Mouse (Mus musculus) lung, postnatal 0 days (tissue): Measurements from ENCODE around the gene Fam178b. TPM values are rescaled to one million over a fixed set of nuclear protein-coding genes. Genes with fewer than 3 reads are reported as not detected.

Experiments used
- ATAC-seq: fragments of 200-750 bp; cut with Nextera tagmentation; 2 replicates; pipeline ENCODE4 v1.8.0; 2017; ENCODE audit warnings: moderate library complexity
- DNase-seq: peaks from one replicate; pipeline ENCODE4 v3.0.0-alpha.2; 2016; ENCODE audit warnings: low spot score
- H3K27ac ChIP-seq: fragments of 300-500 bp; sonication (generic); 2 replicates; pipeline ENCODE4 v1.5.1; 2014; ENCODE audit warnings: antibody characterized with exemption, mild to moderate bottlenecking, low read length, mixed read lengths
- H3K27me3 ChIP-seq: fragments of 300-500 bp; sonication (generic); replicated peaks from 2 replicates; pipeline ENCODE4 v1.6.1; 2014; ENCODE audit warnings: low read length, mixed read lengths; ENCODE audit not compliant: insufficient read depth
- H3K36me3 ChIP-seq: fragments of 300-500 bp; sonication (generic); 2 replicates; pipeline ENCODE4 v1.6.1; 2014; ENCODE audit warnings: low read length, mixed read lengths; ENCODE audit not compliant: insufficient read depth
- H3K4me1 ChIP-seq: fragments of 300-500 bp; sonication (generic); 2 replicates; pipeline ENCODE4 v1.6.1; 2014; ENCODE audit warnings: antibody characterized with exemption, low read depth, low read length, mixed read lengths; ENCODE audit not compliant: insufficient read depth
- H3K4me2 ChIP-seq: fragments of 300-500 bp; sonication (generic); replicated peaks from 2 replicates; pipeline ENCODE4 v1.6.1; 2014; ENCODE audit warnings: low read depth, mild to moderate bottlenecking, low read length, moderate library complexity, mixed read lengths
- H3K4me3 ChIP-seq: fragments of 300-500 bp; sonication (generic); 2 replicates; pipeline ENCODE4 v1.5.1; 2014; ENCODE audit warnings: low read depth, low read length
- H3K9ac ChIP-seq: fragments of 300-500 bp; sonication (generic); replicated peaks from 2 replicates; pipeline ENCODE4 v1.6.1; 2014; ENCODE audit warnings: low read depth, mild to moderate bottlenecking
- H3K9me3 ChIP-seq: fragments of 300-500 bp; sonication (generic); 2 replicates; pipeline ENCODE4 v1.6.1; 2016; ENCODE audit warnings: low read length, mixed read lengths
- CTCF ChIP-seq: IDR thresholded peaks from 2 replicates; pipeline ENCODE4 v1.5.1; 2016; ENCODE audit warnings: antibody characterized with exemption, mild to moderate bottlenecking
- EP300 ChIP-seq: IDR thresholded peaks from 2 replicates; pipeline ENCODE4 v1.6.1; 2016; ENCODE audit warnings: antibody characterized with exemption, mild to moderate bottlenecking, control low read depth
- WGBS: fragments of 180-500 bp; shearing (Covaris S2); extraction: QIAGEN DNeasy Blood & Tissue Kit; methylation state at CpG from one replicate; pipeline ENCODE4 v1.1.7; 2014; 5-methylcytosine and 5-hydroxymethylcytosine counted together
- polyA plus RNA-seq: library from polyadenylated mRNA; unstranded; fragments of >200 nt; fragmentation: Nextera tagmentation; extraction: Ambion mirVana; gene quantifications from 2 replicates; pipeline ENCODE4 v1.2.1, GENCODE M21; 2015

Fam178b gene
- polyA plus RNA-seq, 1 experiment from 2014 or later = 5.1 TPM

- no peak overlapping the region for H3K4me2 ChIP-seq
- WGBS = 47% methylated on average over 6 of the region's 6 CpGs
- TF ChIP-seq CTCF (no peak), EP300 (peak; percentile 72)
- no peak overlapping the region for H3K4me3 ChIP-seq
- no peak for ATAC-seq
- no peak for DNase-seq
- no peak overlapping the region for H3K9ac ChIP-seq
- no peaks in the 10 kb centered on the region for H3K27me3 ChIP-seq
- peaks cover 8% of the 10 kb centered on the region for H3K4me1 ChIP-seq
- no peaks in the 10 kb centered on the region for H3K36me3 ChIP-seq
- no peaks in the 10 kb centered on the region for H3K9me3 ChIP-seq
- no peak overlapping the region for H3K27ac ChIP-seq
Measured at GRCm38 (mm10) chr1:36560903-36561302, 122.1 kb downstream of the Fam178b start.

GRCm38 (mm10) chr1:36559888-36560287 lies 123.1 kb downstream of the Fam178b start:
- H3K27me3 ChIP-seq = no peaks in the 10 kb centered on the region
- H3K27ac ChIP-seq = no peak overlapping the region
- no peaks in the 10 kb centered on the region for H3K9me3 ChIP-seq
- peaks cover 19% of the 10 kb centered on the region for H3K4me1 ChIP-seq
- H3K4me3 ChIP-seq = no peak overlapping the region
- no peak for TF ChIP-seq EP300
- TF ChIP-seq CTCF = no peak
- H3K4me2 ChIP-seq = no peak overlapping the region
- no peak for DNase-seq
- no peak overlapping the region for H3K9ac ChIP-seq
- ATAC-seq = no peak
- H3K36me3 ChIP-seq = no peaks in the 10 kb centered on the region
- WGBS = 68% methylated on average over 5 of the region's 5 CpGs

DNA sequence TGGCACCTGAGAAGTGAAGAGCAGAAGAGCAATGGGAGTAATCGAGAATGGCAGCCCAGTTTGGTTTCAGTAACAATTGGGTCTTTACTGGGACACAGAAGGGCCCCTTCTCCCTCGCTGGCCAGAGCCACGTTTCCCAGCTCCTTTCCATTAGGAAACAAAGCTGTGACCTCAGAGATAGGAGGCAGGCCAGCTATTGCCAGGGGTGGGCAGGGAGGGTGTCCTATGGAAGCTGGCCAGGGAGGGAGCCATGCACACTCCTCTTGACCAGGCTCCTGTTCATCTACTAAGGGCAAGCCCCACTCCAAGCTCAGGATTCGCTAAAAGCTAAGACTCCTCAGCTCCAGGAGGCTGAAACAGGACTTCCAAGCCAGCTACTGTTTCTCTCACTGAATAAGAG lies 123.7 kb downstream of the Fam178b start:
- H3K9me3 ChIP-seq = no peaks in the 10 kb centered on the region
- peak overlapping the region; percentile 99 for H3K27ac ChIP-seq
- DNase-seq (peak; percentile 57), ATAC-seq (no peak)
- no peak for TF ChIP-seq EP300
- TF ChIP-seq CTCF = peak; percentile 24; the same call in 1 of the 2 replicates
- H3K4me3 ChIP-seq = no peak overlapping the region; the same call in 1 of the 2 replicates
- H3K4me2 ChIP-seq = peak overlapping the region; percentile 84
- no peaks in the 10 kb centered on the region for H3K27me3 ChIP-seq
- no peak overlapping the region for H3K9ac ChIP-seq
- H3K36me3 ChIP-seq = no peaks in the 10 kb centered on the region
- 13% methylated on average over 4 of the region's 4 CpGs for WGBS
- peaks cover 24% of the 10 kb centered on the region for H3K4me1 ChIP-seq

DNA sequence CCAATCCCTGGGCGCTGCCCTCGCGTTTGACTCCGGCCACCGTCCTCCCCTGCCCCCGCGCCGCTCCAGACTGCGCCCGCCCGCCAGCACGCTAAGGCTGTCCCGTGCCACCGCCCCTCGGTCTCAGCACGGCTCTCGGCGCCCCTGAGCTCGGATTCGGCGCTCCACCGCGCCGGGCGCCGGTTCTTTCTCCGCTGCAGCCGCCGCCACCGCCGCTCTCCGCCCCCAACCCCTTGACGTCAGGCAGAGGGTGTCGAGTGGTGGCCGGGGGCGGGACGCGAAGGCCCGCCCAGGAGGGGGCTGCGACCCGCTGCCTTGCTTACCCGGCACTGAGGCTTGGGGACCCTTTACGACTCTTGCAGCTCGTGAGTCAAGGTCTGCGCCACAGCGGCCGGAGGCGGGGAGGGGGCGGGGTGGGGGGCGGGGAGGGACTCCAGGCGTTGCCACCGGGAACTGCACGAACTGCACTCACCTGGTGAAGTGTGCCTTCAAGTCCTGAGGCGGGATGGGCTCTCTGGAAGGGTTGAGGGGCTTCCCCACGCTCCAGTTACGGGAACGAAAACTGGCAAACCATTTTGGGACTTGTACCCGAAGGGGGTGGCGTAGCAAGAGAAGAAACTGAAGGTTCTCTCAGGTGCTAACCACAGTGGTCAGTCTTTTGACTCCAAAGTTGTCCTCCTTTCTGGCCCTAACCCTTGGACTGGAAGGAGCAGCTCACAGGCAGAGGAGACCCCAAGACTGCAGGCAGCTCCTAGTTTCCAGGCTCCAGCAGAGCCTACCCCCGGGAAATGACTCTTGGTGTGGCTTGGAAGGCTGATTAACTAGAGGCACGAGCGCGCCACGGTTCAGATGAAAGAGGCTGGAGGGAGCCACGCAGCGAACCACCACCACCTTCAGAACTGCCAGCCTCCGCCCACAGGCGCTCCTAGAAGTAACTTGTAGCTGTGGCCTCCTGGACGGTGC lies 124.7 kb downstream of the Fam178b start, which contains the start of gene Sema4c:
Gene Sema4c, minus strand, starts transcription at position 319 of the 963 bp plus-strand sequence.
- H3K36me3 ChIP-seq = peaks cover 3% of the 10 kb centered on the region
- peak; percentile 35 for ATAC-seq
- H3K9ac ChIP-seq = peak within 1 kb of the TSS; percentile 91
- peak within 1 kb of the TSS; percentile 84 for H3K4me2 ChIP-seq
- H3K27ac ChIP-seq = peak within 1 kb of the TSS; percentile 99
- H3K9me3 ChIP-seq = no peaks in the 10 kb centered on the region
- WGBS = 1% methylated on average over 61 of the region's 69 CpGs
- TF ChIP-seq CTCF (no peak), EP300 (no peak)
- H3K27me3 ChIP-seq = no peaks in the 10 kb centered on the region
- H3K4me3 ChIP-seq = peak within 1 kb of the TSS; percentile 85
- peaks cover 26% of the 10 kb centered on the region for H3K4me1 ChIP-seq
- peak; percentile 81 for DNase-seq

GRCm38 (mm10) chr1:36557457-36558011 lies 125.4 kb downstream of the Fam178b start:
- no peaks in the 10 kb centered on the region for H3K27me3 ChIP-seq
- peak overlapping the region; percentile 84 for H3K4me2 ChIP-seq
- TF ChIP-seq EP300 = no peak; the same call in 1 of the 2 replicates
- no peak for TF ChIP-seq CTCF
- ATAC-seq (peak; percentile 72), DNase-seq (peak; percentile 93)
- H3K4me3 ChIP-seq = peak overlapping the region; percentile 85
- H3K9me3 ChIP-seq = no peaks in the 10 kb centered on the region
- peak overlapping the region; percentile 91 for H3K9ac ChIP-seq
- H3K36me3 ChIP-seq = peaks cover 10% of the 10 kb centered on the region
- 4% methylated on average over 48 of the region's 48 CpGs for WGBS
- peaks cover 26% of the 10 kb centered on the region for H3K4me1 ChIP-seq
- peak overlapping the region; percentile 99 for H3K27ac ChIP-seq
